Mouse (Mus musculus): Measurements from ENCODE around the gene Nudt22.

DNA sequence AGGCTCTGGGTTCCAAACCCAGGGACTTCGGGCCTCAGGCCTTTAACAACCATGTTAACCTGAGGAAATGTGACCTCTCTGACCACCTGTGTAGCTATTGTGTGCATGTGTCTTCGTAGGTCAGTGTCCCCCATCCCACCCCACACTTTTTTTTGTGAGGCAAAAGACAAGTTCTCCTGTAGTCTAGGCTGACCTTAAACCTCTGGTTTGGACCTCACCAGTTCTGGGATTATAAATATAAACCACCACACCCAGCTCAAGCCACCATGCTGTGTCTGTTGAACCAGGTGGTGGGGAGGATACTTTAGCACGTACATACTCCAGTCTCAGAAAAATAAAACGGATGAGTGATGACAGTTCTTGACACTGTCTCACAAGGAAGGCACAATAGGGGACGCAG, 46.0 kb downstream of the Nudt22 start:
- TF ChIP-seq EP300 (IDR thresholded peaks at IDR 0.05; ENCODE audit: low read depth) = no peak
- no peak for TF ChIP-seq CTCF (IDR thresholded peaks at IDR 0.05; ENCODE audit: low read depth)
